Mouse (Mus musculus): Measurements from ENCODE around the gene Mcub.

The Mcub gene

DNA sequence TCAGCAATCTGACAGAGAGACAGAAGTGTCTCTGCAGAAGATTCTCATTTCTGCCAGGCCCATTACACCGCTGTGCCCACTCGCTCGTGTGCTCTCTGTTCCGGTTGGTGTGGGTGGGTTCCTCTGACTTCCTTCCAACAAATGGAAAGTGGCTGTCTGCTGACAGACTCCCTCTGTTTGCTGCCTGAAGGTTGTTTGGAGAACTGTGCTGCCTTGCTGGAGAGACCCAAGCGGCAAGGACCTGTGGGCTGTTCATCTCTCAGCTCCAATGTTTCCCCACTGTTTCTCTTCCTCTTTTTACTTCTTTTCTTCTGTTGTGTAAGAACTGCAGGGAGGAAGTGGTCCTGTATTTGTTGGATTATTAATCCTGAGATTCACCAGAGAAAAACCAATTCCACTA is 21.6 kb downstream of the Mcub start:
- DNase-seq = no peak

GRCm38 (mm10) chr3:129946217-129946914 is 23.6 kb downstream of the Mcub start:
- DNase-seq = no peak

- no peak for DNase-seq
These were observed 26.2 kb downstream of the Mcub start for GRCm38 (mm10) chr3:129943813-129944212.

GRCm38 (mm10) chr3:129941291-129941690 is 28.7 kb downstream of the Mcub start:
- no peak for DNase-seq

GRCm38 (mm10) chr3:129940780-129941179 is 29.2 kb downstream of the Mcub start:
- DNase-seq = no peak

DNA sequence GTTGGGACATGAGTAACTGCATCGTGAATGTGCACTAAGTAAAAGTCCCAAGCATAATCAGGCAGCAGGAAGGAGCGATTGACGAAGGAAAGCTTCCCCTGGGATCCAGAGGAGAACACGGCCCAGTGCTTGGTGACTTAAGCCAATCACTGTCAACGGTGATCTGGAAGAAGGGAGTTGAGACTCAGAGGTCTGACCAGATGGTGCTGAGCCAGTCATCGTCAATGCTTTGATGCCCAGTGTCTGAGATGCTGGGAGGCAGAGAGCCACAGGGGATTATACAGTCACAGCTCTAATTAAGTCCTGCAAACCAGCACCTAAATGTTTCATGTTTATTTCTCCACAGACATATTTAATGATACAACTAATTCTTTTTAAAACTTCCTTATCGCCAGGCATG is 30.9 kb downstream of the Mcub start:
- no peak for DNase-seq

DNA sequence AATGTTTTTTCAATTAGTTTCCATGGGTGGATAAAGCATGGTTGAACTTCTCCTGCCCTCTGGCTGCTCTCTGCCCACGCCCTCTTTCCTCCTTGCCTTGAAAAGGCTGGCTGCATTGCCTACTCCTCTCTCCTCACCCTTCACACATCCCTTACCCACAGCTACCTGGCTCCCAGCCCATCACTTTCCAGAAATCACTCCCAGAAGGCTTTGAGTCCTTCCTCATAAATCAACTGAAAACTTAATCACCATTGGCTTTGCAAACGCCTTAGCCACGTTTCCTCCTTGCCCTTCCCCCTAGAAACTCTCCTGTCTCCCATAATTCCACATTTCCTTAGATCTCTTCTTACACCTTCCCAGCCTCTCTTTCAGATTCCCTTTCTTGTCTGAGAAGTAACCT is 32.2 kb downstream of the Mcub start:
- DNase-seq = no peak

DNA sequence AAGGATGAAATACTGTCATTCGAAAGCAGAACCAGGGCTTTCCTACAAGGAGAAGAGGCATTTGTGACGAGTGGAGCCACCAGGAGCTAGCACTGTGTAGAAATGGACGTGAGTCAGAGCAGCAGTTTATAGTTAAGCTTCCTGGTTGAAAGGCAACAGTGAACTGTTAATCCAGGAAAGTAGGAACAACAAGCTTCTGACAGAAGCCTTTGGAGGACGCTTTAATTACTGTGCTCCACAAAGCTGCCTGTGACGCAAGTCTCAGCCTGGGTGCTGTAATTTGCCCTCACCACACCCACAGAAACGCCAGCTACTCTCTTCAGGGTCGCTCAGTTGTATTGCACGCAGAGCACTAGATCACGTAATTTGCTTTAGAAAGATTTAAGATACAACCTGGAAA is 33.4 kb downstream of the Mcub start:
- DNase-seq = no peak

- no peak for DNase-seq
These were observed 37.6 kb downstream of the Mcub start for GRCm38 (mm10) chr3:129932443-129932842.

DNA sequence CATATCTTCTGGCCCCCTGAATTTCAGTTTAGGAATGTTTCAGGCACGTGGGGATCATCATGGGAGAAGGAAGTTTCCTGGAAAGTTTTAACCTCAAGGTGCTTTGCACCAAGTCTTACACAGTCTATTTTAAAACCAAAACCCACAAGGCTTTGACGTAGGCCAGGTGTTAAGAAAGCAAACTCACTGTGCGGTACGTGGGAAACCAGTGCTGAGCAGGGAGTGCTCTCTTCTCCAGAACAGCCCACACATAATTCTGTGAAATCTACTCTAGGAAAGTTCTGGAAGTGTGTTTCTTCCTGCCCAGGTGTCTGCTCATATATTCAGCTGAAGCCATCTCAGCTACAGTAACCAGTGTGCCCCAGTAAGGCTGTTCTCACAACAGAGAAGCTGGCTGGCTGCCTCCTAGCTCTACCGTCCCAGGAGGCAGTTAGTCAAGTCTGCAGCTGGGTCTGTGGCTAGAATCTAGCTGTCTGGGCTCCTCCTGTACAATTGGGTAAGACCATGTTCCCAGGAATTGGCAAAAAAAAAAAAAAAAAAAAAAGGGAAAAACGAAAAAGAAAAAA is 39.7 kb downstream of the Mcub start:
- no peak for DNase-seq

- DNase-seq = no peak
These were observed 44.1 kb downstream of the Mcub start for GRCm38 (mm10) chr3:129925861-129926260.

DNA sequence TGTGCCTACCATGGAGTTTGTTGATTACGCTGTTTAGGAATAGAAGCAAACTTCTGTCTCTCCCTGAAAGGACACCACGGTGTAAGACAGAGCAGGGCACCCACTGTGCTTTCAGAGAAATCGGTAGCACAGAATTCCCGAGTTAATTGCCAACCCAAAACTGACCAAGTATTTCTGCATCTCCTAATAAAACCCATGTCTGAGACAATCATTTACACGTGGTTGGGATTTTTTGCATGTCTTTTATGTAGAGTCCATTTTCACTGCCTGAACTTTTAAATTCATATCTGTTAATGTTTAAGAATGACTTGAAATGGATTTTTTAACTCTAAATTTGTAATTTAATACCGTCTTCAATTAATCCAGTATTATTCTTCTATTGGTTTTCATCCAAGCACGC is 46.4 kb downstream of the Mcub start:
- DNase-seq = no peak

DNA sequence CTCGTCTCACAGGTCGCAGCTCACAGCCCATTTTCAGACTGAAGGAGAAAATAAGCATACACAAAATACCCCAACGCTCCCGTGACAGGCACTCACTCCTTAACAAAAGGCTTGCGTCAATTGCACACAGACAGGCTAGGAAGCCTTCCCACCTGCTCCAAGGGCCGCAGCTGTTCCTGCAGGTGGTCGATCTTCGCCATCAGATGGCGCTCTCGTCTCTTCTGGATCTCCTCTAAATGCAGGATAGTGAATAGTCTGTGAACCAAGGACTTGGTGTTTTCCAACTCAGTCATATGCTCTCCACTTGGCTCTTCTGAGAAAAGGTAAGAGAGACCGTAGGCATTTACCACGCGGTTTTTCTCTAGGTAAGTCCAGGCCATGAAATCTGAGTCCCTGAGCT is 51.6 kb downstream of the Mcub start:
- peak; percentile 53 to 68 for DNase-seq

DNA sequence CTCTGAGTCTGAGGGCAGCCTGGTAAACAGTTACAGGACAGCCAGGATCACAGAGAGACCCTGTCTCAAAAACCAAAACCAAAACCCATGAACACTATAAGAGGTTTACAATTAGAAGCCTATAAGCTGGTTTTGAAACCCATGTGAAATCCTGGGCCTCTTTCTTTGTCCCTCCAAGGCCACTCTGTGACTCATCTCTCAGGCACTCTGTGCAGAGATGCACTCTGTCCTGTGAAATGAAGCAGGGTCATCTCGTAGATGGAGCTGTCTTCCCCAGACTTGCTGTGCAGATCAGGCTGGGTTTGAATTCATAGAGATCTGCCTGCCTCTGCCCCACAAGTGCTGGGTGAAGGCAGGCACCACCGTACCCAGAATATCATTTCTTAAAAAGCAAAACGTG is 52.6 kb downstream of the Mcub start:
- no peak for DNase-seq

DNA sequence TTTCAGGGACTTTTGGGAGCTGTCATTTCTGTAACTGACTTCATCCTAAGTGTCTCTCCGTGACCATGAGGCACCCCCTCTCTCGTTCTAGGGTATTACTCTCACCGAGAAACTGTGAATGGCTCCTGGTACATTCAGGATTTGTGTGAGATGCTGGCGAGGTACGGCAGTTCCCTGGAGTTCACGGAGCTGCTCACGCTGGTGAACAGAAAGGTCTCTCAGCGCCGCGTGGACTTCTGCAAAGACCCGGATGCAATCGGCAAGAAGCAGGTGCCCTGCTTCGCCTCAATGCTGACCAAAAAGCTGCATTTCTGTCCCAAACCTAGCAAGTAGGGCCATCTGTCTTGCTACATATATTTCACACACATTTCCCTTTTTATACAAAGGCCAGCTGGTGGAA is 56.8 kb downstream of the Mcub start:
- DNase-seq = no peak

- DNase-seq = no peak
These were observed 58.0 kb downstream of the Mcub start for GRCm38 (mm10) chr3:129912025-129912424.

- no peak for DNase-seq
These were observed 65.4 kb downstream of the Mcub start for GRCm38 (mm10) chr3:129904381-129905132.

- DNase-seq = no peak
These were observed 66.1 kb downstream of the Mcub start for GRCm38 (mm10) chr3:129903866-129904265.

DNA sequence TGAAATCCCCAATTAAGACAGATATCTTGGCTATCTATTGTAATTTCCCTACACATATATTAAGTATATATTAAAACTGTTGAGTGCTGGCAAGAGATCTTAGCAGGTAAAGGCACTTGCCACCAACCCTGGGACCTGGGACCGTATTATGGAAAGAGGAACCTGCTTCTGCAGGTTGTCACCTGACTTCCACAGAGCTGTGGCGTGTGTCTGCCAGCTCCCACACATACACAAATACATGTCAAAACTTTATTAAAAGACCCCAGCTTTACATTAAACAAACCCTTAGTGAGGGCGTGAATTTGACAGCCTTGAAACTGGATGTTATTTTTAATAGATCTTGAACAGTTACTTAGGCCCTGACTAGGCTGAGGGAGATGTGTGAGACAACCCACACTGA is 66.6 kb downstream of the Mcub start:
- DNase-seq = no peak

DNA sequence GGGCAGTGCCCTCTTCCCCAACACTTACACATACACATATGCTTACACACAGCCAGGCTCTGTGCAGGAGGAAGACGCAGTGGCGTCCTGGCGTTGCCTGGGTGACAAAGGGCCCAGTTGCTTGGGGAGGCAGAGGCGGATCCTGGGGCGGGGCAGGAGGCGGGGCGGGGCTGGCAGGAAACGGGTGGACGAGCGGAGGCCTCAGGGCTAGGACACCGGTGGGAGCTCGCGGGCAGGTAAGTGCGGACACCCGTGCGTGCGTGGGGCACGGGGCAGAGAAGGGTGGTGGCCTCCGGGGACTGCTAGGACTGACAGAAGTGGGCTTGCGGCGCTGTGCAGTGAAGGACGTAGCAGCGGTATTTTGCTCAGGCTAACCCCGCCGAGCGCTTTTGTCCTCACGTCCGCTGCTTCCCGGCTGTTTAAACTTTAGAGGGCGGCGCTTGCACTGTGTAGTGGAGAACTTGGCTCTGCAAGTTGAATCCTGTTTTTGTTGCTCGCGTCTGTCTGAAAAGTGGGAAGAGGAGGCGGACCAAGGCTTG is 68.7 kb downstream of the Mcub start, which contains the start of gene Casp6:
Gene Casp6 (plus strand): TSS at position 155 of the 539 bp plus-strand sequence.
- DNase-seq = peak; percentile 46 to 74

DNA sequence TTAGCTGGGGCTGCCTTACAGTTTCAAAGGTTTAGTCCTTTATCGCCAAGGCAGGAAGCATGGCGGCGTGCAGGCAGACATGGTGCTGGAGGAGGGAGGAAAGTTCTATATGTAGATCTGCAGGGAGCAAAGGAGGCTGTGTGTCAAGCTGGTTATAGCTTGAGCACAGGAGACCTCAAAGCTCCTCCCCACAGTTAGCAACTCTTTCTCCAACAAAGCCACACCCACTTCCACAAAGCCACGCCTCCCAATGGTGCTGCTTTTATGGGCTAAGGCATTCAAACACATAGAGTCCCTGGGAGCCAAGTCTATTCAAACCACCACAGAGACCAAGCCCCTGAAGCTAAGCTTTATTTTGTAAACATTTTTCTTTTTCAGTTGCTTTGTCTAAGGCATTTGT is 71.1 kb downstream of the Mcub start:
- DNase-seq = no peak

DNA sequence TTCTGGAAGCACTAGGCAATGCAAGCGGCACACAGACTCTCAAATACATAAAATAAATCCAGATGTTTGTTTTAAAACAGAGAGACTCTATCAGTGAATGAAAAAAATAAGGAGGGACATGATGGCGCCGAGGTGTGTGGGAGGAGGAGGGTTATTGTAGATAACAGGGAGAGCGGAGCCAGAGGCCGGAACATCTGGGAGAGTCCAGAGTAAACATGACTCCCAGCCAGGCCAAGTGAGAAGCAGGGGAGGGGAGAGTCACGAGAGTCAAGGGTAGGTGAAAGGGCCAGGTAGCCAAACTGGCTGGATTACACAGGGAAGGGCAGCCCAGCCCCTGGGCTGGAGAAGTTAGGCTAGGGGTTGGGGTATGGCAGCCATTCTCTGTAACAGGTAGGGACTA is 73.4 kb downstream of the Mcub start:
- no peak for DNase-seq

DNA sequence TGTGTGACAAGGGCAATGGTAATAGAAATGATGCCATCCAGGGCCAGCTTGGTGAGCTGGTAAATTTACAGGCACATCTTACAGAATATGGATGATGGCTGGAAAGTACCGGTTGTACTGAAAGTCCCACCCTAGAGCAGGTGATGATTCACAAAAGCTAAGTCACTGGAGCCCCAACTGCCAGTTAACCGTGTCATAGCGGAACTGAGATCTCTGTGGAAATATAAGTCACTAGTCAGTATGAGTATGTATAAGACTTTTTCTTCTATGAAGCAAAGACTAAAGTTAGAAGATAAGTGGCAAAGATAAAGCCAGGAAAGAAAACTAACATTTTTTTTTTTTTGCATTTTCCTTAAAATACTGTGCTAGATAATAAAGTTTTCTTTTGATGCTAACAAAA is 76.9 kb downstream of the Mcub start:
- DNase-seq = no peak

DNA sequence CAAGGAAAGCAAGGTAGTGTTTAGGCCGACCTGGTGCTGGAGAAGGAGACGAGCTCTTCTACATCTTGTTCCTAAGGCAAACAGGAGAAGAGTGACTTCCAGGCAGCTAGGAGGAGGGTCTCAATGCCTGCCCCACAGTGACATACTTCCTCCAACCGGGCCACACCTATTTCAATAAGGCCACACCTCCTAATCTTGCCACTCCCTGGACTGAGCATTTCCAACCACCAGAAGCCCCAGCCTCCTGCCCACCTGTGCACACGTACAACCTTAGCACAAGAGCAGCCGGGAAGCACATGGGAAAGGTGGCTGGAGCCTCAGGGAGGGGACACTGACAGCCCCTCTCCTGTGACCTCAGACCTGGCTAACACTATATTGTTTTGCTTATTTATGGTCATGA is 78.0 kb downstream of the Mcub start:
- DNase-seq = no peak
